ENCODE assay signal across 8 mouse cellular contexts in genomic region chr2:32693282-32693681, GRCm38 (mm10). TPM values are rescaled to one million over a fixed set of nuclear protein-coding genes. Genes with fewer than 3 reads are reported as not detected.
A peak's percentile ranks its signal among the peaks of the same experiment; 100 is the strongest.
DNase-seq lines count a peak whose midpoint lies in the region; ATAC-seq and TF ChIP-seq lines count a peak whose summit lies in the region.

No protein-coding gene starts in this region.

- peak overlapping the region; percentile 86 for H3K4me3 ChIP-seq in lung, embryonic 14.5 days (ENCODE audit: low read depth, low read length)
- H3K4me3 ChIP-seq in embryonic fibroblast, embryonic 13.5 days (ENCODE audit: insufficient read depth, low read length): peak overlapping the region; percentile 74
- peak overlapping the region; percentile 81 for H3K4me3 ChIP-seq in midbrain, embryonic 12.5 days

- no peak for TF ChIP-seq POLR2A in embryonic fibroblast, embryonic 13.5 days (IDR thresholded peaks at IDR 0.05; ENCODE audit: low read depth, low read length)

- H3K9me3 ChIP-seq in lung, embryonic 14.5 days (ENCODE audit: low read depth, low read length): no peaks in the 10 kb centered on the region
- no peaks in the 10 kb centered on the region for H3K9me3 ChIP-seq in midbrain, embryonic 12.5 days

- no peaks in the 10 kb centered on the region for H3K27me3 ChIP-seq in lung, embryonic 14.5 days (ENCODE audit: insufficient read depth, low read length)
- H3K27me3 ChIP-seq in midbrain, embryonic 12.5 days: no peaks in the 10 kb centered on the region; the same call in 1 of the 2 replicates

- peak overlapping the region; percentile 90 for H3K4me2 ChIP-seq in lung, embryonic 14.5 days
- H3K4me2 ChIP-seq in midbrain, embryonic 12.5 days (replicated peaks): peak overlapping the region; percentile 93

- TF ChIP-seq CTCF in lung, embryonic 14.5 days (IDR thresholded peaks at IDR 0.05; ENCODE audit: low read depth): no peak
- TF ChIP-seq CTCF in embryonic fibroblast, embryonic 13.5 days (IDR thresholded peaks at IDR 0.05; ENCODE audit: borderline replicate concordance, insufficient read depth, low read length): no peak

- no peak for ATAC-seq in lung, embryonic 14.5 days (ENCODE audit: insufficient read depth)
- ATAC-seq in midbrain, embryonic 12.5 days (ENCODE audit: low FRiP score, low read depth): no peak

- peaks cover 12% of the 10 kb centered on the region for H3K4me1 ChIP-seq in lung, embryonic 14.5 days (ENCODE audit: insufficient read depth)
- peaks cover 2% of the 10 kb centered on the region; the same call in 1 of the 2 replicates for H3K4me1 ChIP-seq in embryonic fibroblast, embryonic 13.5 days (ENCODE audit: control insufficient read depth, insufficient read depth, low read length)
- H3K4me1 ChIP-seq in midbrain, embryonic 12.5 days: peaks cover 15% of the 10 kb centered on the region

- H3K36me3 ChIP-seq in lung, embryonic 14.5 days (ENCODE audit: insufficient read depth): 0 out of 2 replicates have a peak, but pooled peaks cover 9% of the 10 kb centered on the region
- no peaks in the 10 kb centered on the region for H3K36me3 ChIP-seq in midbrain, embryonic 12.5 days

- no peak for DNase-seq in lung, embryonic 14.5 days
- DNase-seq in lung, postnatal 10 days: no peak
- peak; percentile 61 to 64 for DNase-seq in kidney, adult 8-10 months
- no peak for DNase-seq in adrenal gland, adult 2 months
- DNase-seq in right cerebral cortex, postnatal 10 days (ENCODE audit: low spot score in 2 of 2): no peak
- DNase-seq in adrenal gland, postnatal 4 days (ENCODE audit: low spot score in 2 of 2): no peak

- peak overlapping the region; percentile 81 for H3K27ac ChIP-seq in lung, embryonic 14.5 days (ENCODE audit: low read depth)
- H3K27ac ChIP-seq in embryonic fibroblast, embryonic 13.5 days (ENCODE audit: insufficient read depth, low read length): no peak overlapping the region
- H3K27ac ChIP-seq in midbrain, embryonic 12.5 days (replicated peaks): 0 out of 2 replicates have a peak overlapping the region, but pooled peaks have one; percentile 70

- 15% methylated on average over 7 of the region's 7 CpGs for WGBS in lung, embryonic 14.5 days
- 23% methylated on average over 7 of the region's 7 CpGs for WGBS in midbrain, embryonic 12.5 days

- H3K9ac ChIP-seq in lung, embryonic 14.5 days: peak overlapping the region; percentile 87
- H3K9ac ChIP-seq in midbrain, embryonic 12.5 days (replicated peaks): peak overlapping the region; percentile 83

RNA-seq across cellular contexts. Expression of gene Fpgs, which starts 10.7 kb away (rescaled TPM):
- 28.4 and 32.7 TPM in 2 replicates for polyA plus RNA-seq in lung, embryonic 14.5 days (2014; fragmentation: Nextera tagmentation; extraction: Ambion mirVana)
- polyA plus RNA-seq in embryonic fibroblast, embryonic 13.5 days (2011; ENCODE audit: insufficient read length, low read depth, missing spikeins): 20.2 and 26.4 TPM in 2 replicates
- polyA plus RNA-seq in midbrain, embryonic 12.5 days (2016; fragmentation: Nextera tagmentation; extraction: Ambion mirVana): 17.9 and 19.1 TPM in 2 replicates
- 10 to 100 TPM in 1 of 2 experiments, 1 to 10 TPM in 1; 7.5 to 13.9 TPM for total RNA-seq in adrenal gland, adult 2 months (2021)
- 45.7 and 48.2 TPM in 2 replicates for polyA plus RNA-seq in adrenal gland, adult 2 months (2012; rRNA removed)
- 10 to 100 TPM; 33.2 to 36.2 TPM for total RNA-seq in adrenal gland, postnatal 4 days (2021)

RNA-seq across cellular contexts. Expression of gene Cdk9, which starts 19.6 kb away (rescaled TPM):
- 81.7 and 84.3 TPM in 2 replicates for polyA plus RNA-seq in lung, embryonic 14.5 days (2014; fragmentation: Nextera tagmentation; extraction: Ambion mirVana)
- polyA plus RNA-seq in embryonic fibroblast, embryonic 13.5 days (2011; ENCODE audit: insufficient read length, low read depth, missing spikeins): 77.9 and 82.0 TPM in 2 replicates
- 99.3 and 103 TPM in 2 replicates for polyA plus RNA-seq in midbrain, embryonic 12.5 days (2016; fragmentation: Nextera tagmentation; extraction: Ambion mirVana)
- 10 to 100 TPM; 69.7 to 74.7 TPM for total RNA-seq in adrenal gland, adult 2 months (2021)
- 131 and 132 TPM in 2 replicates for polyA plus RNA-seq in adrenal gland, adult 2 months (2012; rRNA removed)
- 100 to 1,000 TPM; 102 to 105 TPM for total RNA-seq in adrenal gland, postnatal 4 days (2021)

RNA-seq across cellular contexts. Expression of gene Sh2d3c, which starts 27.6 kb away (rescaled TPM):
- polyA plus RNA-seq in lung, embryonic 14.5 days (2014; fragmentation: Nextera tagmentation; extraction: Ambion mirVana): 37.6 and 38.8 TPM in 2 replicates
- polyA plus RNA-seq in embryonic fibroblast, embryonic 13.5 days (2011; ENCODE audit: insufficient read length, low read depth, missing spikeins): 2.1 and 2.6 TPM in 2 replicates
- 34.6 and 41.1 TPM in 2 replicates for polyA plus RNA-seq in midbrain, embryonic 12.5 days (2016; fragmentation: Nextera tagmentation; extraction: Ambion mirVana)
- 10 to 100 TPM; 11.3 to 19.1 TPM for total RNA-seq in adrenal gland, adult 2 months (2021)
- 47.0 and 50.8 TPM in 2 replicates for polyA plus RNA-seq in adrenal gland, adult 2 months (2012; rRNA removed)
- total RNA-seq in adrenal gland, postnatal 4 days (2021): 10 to 100 TPM; 32.3 to 32.9 TPM

RNA-seq across cellular contexts. Expression of gene Eng, which starts 46.9 kb away (rescaled TPM):
- 91.1 and 98.5 TPM in 2 replicates for polyA plus RNA-seq in lung, embryonic 14.5 days (2014; fragmentation: Nextera tagmentation; extraction: Ambion mirVana)
- 15.1 and 17.1 TPM in 2 replicates for polyA plus RNA-seq in embryonic fibroblast, embryonic 13.5 days (2011; ENCODE audit: insufficient read length, low read depth, missing spikeins)
- 27.7 and 29.5 TPM in 2 replicates for polyA plus RNA-seq in midbrain, embryonic 12.5 days (2016; fragmentation: Nextera tagmentation; extraction: Ambion mirVana)
- total RNA-seq in adrenal gland, adult 2 months (2021): 100 to 1,000 TPM; 100 to 128 TPM
- 266 and 281 TPM in 2 replicates for polyA plus RNA-seq in adrenal gland, adult 2 months (2012; rRNA removed)
- 100 to 1,000 TPM in 1 of 2 experiments, 10 to 100 TPM in 1; 97.4 to 103 TPM for total RNA-seq in adrenal gland, postnatal 4 days (2021)

RNA-seq across cellular contexts. Expression of gene 6330409D20Rik, which starts 47.5 kb away (rescaled TPM):
- 0.20 TPM in 1 of 2 replicates, not detected in the other for polyA plus RNA-seq in lung, embryonic 14.5 days (2014; fragmentation: Nextera tagmentation; extraction: Ambion mirVana)
- polyA plus RNA-seq in embryonic fibroblast, embryonic 13.5 days (2011; ENCODE audit: insufficient read length, low read depth, missing spikeins): not detected in 2 replicates
- 2.8 and 3.5 TPM in 2 replicates for polyA plus RNA-seq in midbrain, embryonic 12.5 days (2016; fragmentation: Nextera tagmentation; extraction: Ambion mirVana)
- not detected for total RNA-seq in adrenal gland, adult 2 months (2021)
- not detected in 2 replicates for polyA plus RNA-seq in adrenal gland, adult 2 months (2012; rRNA removed)
- under 1 TPM in 1 of 2 experiments, not detected in 1; 0.28 TPM for total RNA-seq in adrenal gland, postnatal 4 days (2021)

Comparison
In these comparisons a context has a peak if more than half of its experiments do, and no peak if none do; other contexts are left out.
1. DNase-seq: peak in kidney, adult 8-10 months (2 of 2); none in lung, embryonic 14.5 days (single experiment), lung, postnatal 10 days (single experiment), adrenal gland, adult 2 months (single experiment), right cerebral cortex, postnatal 10 days (0 of 2) and adrenal gland, postnatal 4 days (0 of 2).
2. Peak in every context shown above with its lines, with median percentiles within 50 percentile points of each other: H3K4me3 ChIP-seq.